Mouse (Mus musculus) bone marrow, adult 2 months (tissue): Measurements from ENCODE around the gene Gm10203. TPM values are rescaled to one million over a fixed set of nuclear protein-coding genes. Genes with fewer than 3 reads are reported as not detected.

Experiments used
- H3K27ac ChIP-seq: fragments of 200-500 bp; 2 replicates; pipeline ENCODE4 v1.5.1; 2012; ENCODE audit warnings: low read depth, mild to moderate bottlenecking, control low read depth, inconsistent platforms, low read length; ENCODE audit not compliant: control insufficient read depth, poor library complexity, insufficient read depth
- H3K4me1 ChIP-seq: fragments of 200-500 bp; 2 replicates; pipeline ENCODE4 v1.6.1; 2011; ENCODE audit warnings: low read length; ENCODE audit not compliant: control insufficient read depth, insufficient read depth
- H3K4me3 ChIP-seq: fragments of 200-500 bp; replicated peaks from 2 replicates; pipeline ENCODE3; 2011; ENCODE audit warnings: mild to moderate bottlenecking, low read depth, low read length, control low read depth; ENCODE audit not compliant: control insufficient read depth
- CTCF ChIP-seq: fragments of 200-500 bp; IDR thresholded peaks from 2 replicates; pipeline ENCODE4 v1.5.1; 2011; ENCODE audit warnings: low read length, control low read depth; ENCODE audit not compliant: control insufficient read depth, insufficient read depth
- POLR2A ChIP-seq: fragments of 200-500 bp; IDR thresholded peaks from 2 replicates; pipeline ENCODE4 v1.6.1; 2011; ENCODE audit warnings: low read depth, mild to moderate bottlenecking, control low read depth, low read length, borderline replicate concordance; ENCODE audit not compliant: control insufficient read depth
- WGBS: fragments of 180-500 bp; shearing (Covaris S2); methylation state at CpG from one replicate; pipeline ENCODE4 v1.1.7; 2018; 5-methylcytosine and 5-hydroxymethylcytosine counted together
- polyA plus RNA-seq: library from polyadenylated mRNA; stranded (reverse); fragments of >200 nt; gene quantifications from 2 replicates; pipeline ENCODE4 v1.2.4, GENCODE M21; 2011; ENCODE audit warnings: low replicate concordance; ENCODE audit not compliant: missing spikeins, insufficient read depth, insufficient read length

Gm10203 gene
- polyA plus RNA-seq, 1 experiment = not detected

- Histone ChIP-seq H3K4me3 (peak overlapping the region; percentile 57), H3K27ac (peak overlapping the region; percentile 66), H3K4me1 (no peaks in the 10 kb centered on the region; the same call in 1 of the 2 replicates)
- WGBS = 10% methylated on average over 52 of the region's 52 CpGs
- TF ChIP-seq CTCF = no peak
- TF ChIP-seq POLR2A = no peak
Observed at GRCm38 (mm10) chr6:149100174-149101075, 29.5 kb upstream of the Gm10203 start.

GRCm38 (mm10) chr6:149101076-149101942 lies 28.7 kb upstream of the Gm10203 start, which contains the start of gene Dennd5b:
Gene Dennd5b, minus strand, starts transcription at chr6:149101680.
- Histone ChIP-seq H3K27ac (peak within 1 kb of the TSS; percentile 66), H3K4me3 (peak within 1 kb of the TSS; percentile 68)
- WGBS = under 1% methylated on average over 124 of the region's 124 CpGs

GRCm38 (mm10) chr6:149101943-149102243 lies 28.1 kb upstream of the Gm10203 start:
- Histone ChIP-seq H3K4me3 (peak overlapping the region; percentile 68), H3K4me1 (no peaks in the 10 kb centered on the region; the same call in 1 of the 2 replicates), H3K27ac (no peak overlapping the region)
- 14% methylated on average over 7 of the region's 7 CpGs for WGBS
- TF ChIP-seq CTCF = no peak
- no peak for TF ChIP-seq POLR2A

More at GRCm38 (mm10) chr6:149101076-149101942, 28.7 kb upstream of the Gm10203 start, which contains the start of gene Dennd5b:
- no peak for TF ChIP-seq POLR2A
- TF ChIP-seq CTCF = no peak
- H3K4me1 ChIP-seq = no peaks in the 10 kb centered on the region; the same call in 1 of the 2 replicates

- no peak overlapping the region for H3K4me3 ChIP-seq
- no peak for TF ChIP-seq CTCF
- no peak for TF ChIP-seq POLR2A
- WGBS = 81% methylated on average over 1 of the region's 1 CpGs
- H3K27ac ChIP-seq = no peak overlapping the region
- H3K4me1 ChIP-seq = no peaks in the 10 kb centered on the region
Observed at GRCm38 (mm10) chr6:149103451-149103850, 26.5 kb upstream of the Gm10203 start.

- H3K4me1 ChIP-seq = no peaks in the 10 kb centered on the region
- TF ChIP-seq CTCF (no peak), POLR2A (no peak)
- H3K4me3 ChIP-seq = no peak overlapping the region
- 72% methylated on average over 3 of the region's 3 CpGs for WGBS
- H3K27ac ChIP-seq = no peak overlapping the region
Observed at GRCm38 (mm10) chr6:149107615-149108014, 22.4 kb upstream of the Gm10203 start.

GRCm38 (mm10) chr6:149108909-149109308 lies 21.1 kb upstream of the Gm10203 start:
- Histone ChIP-seq H3K4me3 (no peak overlapping the region), H3K27ac (no peak overlapping the region), H3K4me1 (no peaks in the 10 kb centered on the region)
- no peak for TF ChIP-seq POLR2A
- TF ChIP-seq CTCF = no peak
- 72% methylated on average over 2 of the region's 2 CpGs for WGBS

GRCm38 (mm10) chr6:149116992-149117391 lies 13.0 kb upstream of the Gm10203 start:
- no peak overlapping the region for H3K27ac ChIP-seq
- H3K4me3 ChIP-seq = no peak overlapping the region
- TF ChIP-seq CTCF (no peak), POLR2A (no peak)
- H3K4me1 ChIP-seq = no peaks in the 10 kb centered on the region; the same call in 1 of the 2 replicates

- Histone ChIP-seq H3K4me1 (no peaks in the 10 kb centered on the region; the same call in 1 of the 2 replicates), H3K4me3 (no peak overlapping the region), H3K27ac (no peak overlapping the region)
- WGBS = 77% methylated on average over 2 of the region's 2 CpGs
- TF ChIP-seq CTCF = no peak
- TF ChIP-seq POLR2A = no peak
Observed at GRCm38 (mm10) chr6:149118935-149119334, 11.0 kb upstream of the Gm10203 start.
